Mouse (Mus musculus) liver, adult 2 months (tissue): ENCODE data around the gene Tpt1. TPM values are rescaled to one million over a fixed set of nuclear protein-coding genes. Genes with fewer than 3 reads are reported as not detected.

Experiments used
- DNase-seq: peaks from one replicate; pipeline ENCODE4 v3.0.0-alpha.2; 2011; ENCODE audit warnings: low read depth, low spot score; ENCODE audit errors: extremely low read depth
- H3K27ac ChIP-seq: fragments of 200-500 bp; replicated peaks from 2 replicates; pipeline ENCODE4 v1.5.1; 2012; ENCODE audit warnings: low read depth, mild to moderate bottlenecking, control low read depth, inconsistent platforms, low read length; ENCODE audit not compliant: insufficient read depth
- H3K27me3 ChIP-seq: fragments of 200-500 bp; 2 replicates; pipeline ENCODE4 v1.6.1; 2012; ENCODE audit warnings: mild to moderate bottlenecking, moderate library complexity, low read length, inconsistent platforms; ENCODE audit not compliant: control insufficient read depth, insufficient read depth
- H3K36me3 ChIP-seq: fragments of 200-500 bp; 2 replicates; pipeline ENCODE4 v1.6.1; 2012; ENCODE audit warnings: low read length, inconsistent platforms; ENCODE audit not compliant: control insufficient read depth, insufficient read depth
- H3K4me1 ChIP-seq: fragments of 200-500 bp; 2 replicates; pipeline ENCODE4 v1.6.1; 2011; ENCODE audit warnings: low read length; ENCODE audit not compliant: control insufficient read depth, insufficient read depth
- H3K4me3 ChIP-seq: fragments of 200-500 bp; 2 replicates; pipeline ENCODE4 v1.5.1; 2011; ENCODE audit warnings: low read depth, mild to moderate bottlenecking, control low read depth, low read length, moderate library complexity; ENCODE audit not compliant: insufficient read depth
- H3K79me2 ChIP-seq: fragments of 200-500 bp; 2 replicates; pipeline ENCODE4 v1.6.1; 2012; ENCODE audit warnings: inconsistent platforms, mild to moderate bottlenecking, low read length, moderate library complexity; ENCODE audit not compliant: control insufficient read depth, insufficient read depth
- H3K9ac ChIP-seq: fragments of 200-500 bp; 2 replicates; pipeline ENCODE4 v1.6.1; 2012; ENCODE audit warnings: low read depth, mild to moderate bottlenecking, control low read depth, inconsistent platforms, low read length
- CTCF ChIP-seq: fragments of 200-500 bp; IDR thresholded peaks from 2 replicates; pipeline ENCODE4 v1.5.1; 2011; ENCODE audit warnings: low read depth, low read length, control low read depth
- POLR2A ChIP-seq: fragments of 200-500 bp; IDR thresholded peaks from 2 replicates; pipeline ENCODE4 v1.6.1; 2011; ENCODE audit warnings: low read length, control low read depth; ENCODE audit not compliant: insufficient read depth; ENCODE audit errors: extremely low read depth
- WGBS: fragments of 180-500 bp; shearing (Covaris S2); methylation state at CpG from one replicate; pipeline ENCODE4 v1.1.7; 2018; 5-methylcytosine and 5-hydroxymethylcytosine counted together
- polyA plus RNA-seq: library from polyadenylated mRNA; depleted of rRNA; stranded (reverse); fragments of >200 nt; gene quantifications from 2 replicates; pipeline ENCODE4 v1.2.3, GENCODE M21; 2012
- total RNA-seq: library from RNA; depleted of rRNA; stranded (reverse); fragments of >200 nt; gene quantifications from 2 replicates; pipeline ENCODE4 v1.2.3, GENCODE M21; 2014

Tpt1 gene
- total and polyA plus RNA-seq, 2 experiments: 1,392 to 1,429 TPM

GRCm38 (mm10) chr14:75873612-75874011, 28.7 kb downstream of the Tpt1 start:
- TF ChIP-seq POLR2A: no peak
- TF ChIP-seq CTCF: no peak
- no peaks in the 10 kb centered on the region for H3K36me3 ChIP-seq
- peaks cover 5% of the 10 kb centered on the region for H3K4me1 ChIP-seq
- H3K27ac ChIP-seq: no peak overlapping the region
- 57% methylated on average over 9 of the region's 9 CpGs for WGBS
- no peaks in the 10 kb centered on the region for H3K27me3 ChIP-seq
- H3K9ac ChIP-seq: no peak overlapping the region
- no peak overlapping the region for H3K4me3 ChIP-seq
- no peaks in the 10 kb centered on the region for H3K79me2 ChIP-seq
- DNase-seq: peak; percentile 72

GRCm38 (mm10) chr14:75876320-75877043, 31.6 kb downstream of the Tpt1 start:
- Histone ChIP-seq H3K27ac (no peak overlapping the region), H3K79me2 (no peaks in the 10 kb centered on the region), H3K4me1 (no peaks in the 10 kb centered on the region), H3K27me3 (no peaks in the 10 kb centered on the region), H3K4me3 (no peak overlapping the region), H3K36me3 (no peaks in the 10 kb centered on the region), H3K9ac (no peak overlapping the region)
- TF ChIP-seq POLR2A (no peak), CTCF (peak; percentile 72)
- 15% methylated on average over 21 of the region's 21 CpGs for WGBS
- peak; percentile 58 for DNase-seq

- TF ChIP-seq POLR2A (no peak), CTCF (no peak)
- Histone ChIP-seq H3K36me3 (no peaks in the 10 kb centered on the region), H3K79me2 (no peaks in the 10 kb centered on the region), H3K4me3 (no peak overlapping the region), H3K27ac (no peak overlapping the region), H3K27me3 (no peaks in the 10 kb centered on the region), H3K9ac (no peak overlapping the region), H3K4me1 (no peaks in the 10 kb centered on the region)
- WGBS: 79% methylated on average over 3 of the region's 3 CpGs
- DNase-seq: no peak
Measured at GRCm38 (mm10) chr14:75877297-75877696, 32.4 kb downstream of the Tpt1 start.

GRCm38 (mm10) chr14:75878980-75879379, 34.1 kb downstream of the Tpt1 start:
- no peak for DNase-seq
- H3K4me1 ChIP-seq: no peaks in the 10 kb centered on the region
- no peaks in the 10 kb centered on the region for H3K27me3 ChIP-seq
- WGBS: 34% methylated on average over 8 of the region's 8 CpGs
- no peak overlapping the region for H3K9ac ChIP-seq
- no peaks in the 10 kb centered on the region for H3K79me2 ChIP-seq
- H3K4me3 ChIP-seq: no peak overlapping the region
- no peak for TF ChIP-seq POLR2A
- TF ChIP-seq CTCF: no peak
- no peaks in the 10 kb centered on the region for H3K36me3 ChIP-seq
- H3K27ac ChIP-seq: no peak overlapping the region

- no peaks in the 10 kb centered on the region for H3K4me1 ChIP-seq
- no peaks in the 10 kb centered on the region for H3K27me3 ChIP-seq
- no peak for DNase-seq
- H3K79me2 ChIP-seq: no peaks in the 10 kb centered on the region
- H3K27ac ChIP-seq: no peak overlapping the region
- 52% methylated on average over 4 of the region's 4 CpGs for WGBS
- no peaks in the 10 kb centered on the region for H3K36me3 ChIP-seq
- H3K9ac ChIP-seq: no peak overlapping the region
- TF ChIP-seq POLR2A: no peak
- TF ChIP-seq CTCF: no peak
- no peak overlapping the region for H3K4me3 ChIP-seq
Measured at GRCm38 (mm10) chr14:75881856-75882255, 37.0 kb downstream of the Tpt1 start.

- Histone ChIP-seq H3K27ac (no peak overlapping the region), H3K4me1 (no peaks in the 10 kb centered on the region), H3K36me3 (no peaks in the 10 kb centered on the region), H3K79me2 (no peaks in the 10 kb centered on the region), H3K9ac (no peak overlapping the region), H3K4me3 (no peak overlapping the region), H3K27me3 (no peaks in the 10 kb centered on the region)
- DNase-seq: no peak
- 78% methylated on average over 5 of the region's 5 CpGs for WGBS
- 0 out of 2 replicates have a peak, but pooled peaks have one; percentile 7 for TF ChIP-seq CTCF
- no peak for TF ChIP-seq POLR2A
Measured at GRCm38 (mm10) chr14:75883330-75883729, 38.4 kb downstream of the Tpt1 start.
